Mouse (Mus musculus): Measurements from ENCODE around the gene Gm10310.
A peak's percentile ranks its signal among the peaks of the same experiment; 100 is the strongest.
"Not testable (repeated sequence)": the region's sequence is repeated elsewhere in the genome, so short reads cannot be mapped to it uniquely, and the experiment has no call there.

Gene Gm10310

DNA sequence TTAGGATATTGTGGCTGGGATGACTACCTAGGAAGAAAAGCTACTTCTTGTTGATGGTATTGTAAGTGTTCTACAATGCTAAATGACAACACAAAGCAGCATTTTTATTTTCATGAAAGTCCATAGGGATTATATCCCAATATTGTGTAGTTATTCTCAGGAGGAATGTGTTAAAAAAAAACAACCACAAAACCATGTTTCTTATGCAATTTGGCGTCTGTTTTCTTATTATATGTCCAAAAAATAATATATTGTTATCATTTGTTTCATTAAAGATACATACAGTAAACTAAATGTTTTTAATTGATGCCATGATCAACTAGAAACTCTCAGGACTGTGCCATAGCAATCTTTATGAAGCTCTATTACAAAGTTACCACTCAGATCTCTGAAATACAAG lies at the start of gene Gm10310:
Gene Gm10310 (minus strand): TSS at position 101 of the 400 bp plus-strand sequence.
- not testable (repeated sequence) for DNase-seq (ENCODE audit: low read depth, low spot score)

DNA sequence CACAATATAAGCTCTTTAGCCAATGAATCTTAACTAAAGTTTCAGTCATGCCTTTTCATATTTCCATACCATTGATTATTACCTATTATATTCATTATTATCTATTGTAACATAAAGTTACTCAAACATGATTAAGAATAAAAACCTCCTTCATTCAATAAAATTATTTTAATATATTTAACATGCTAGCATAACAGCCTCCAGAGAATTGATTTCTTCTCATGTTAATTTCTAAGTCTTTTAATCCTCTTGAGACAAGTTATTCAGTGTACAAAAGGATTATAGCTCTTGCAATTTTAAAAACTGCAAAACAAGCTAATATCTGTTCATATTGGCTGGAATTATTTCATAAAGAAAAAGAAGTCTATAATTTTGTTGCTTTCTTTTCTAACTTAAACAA lies 45.2 kb upstream of the Gm10310 start, which contains the start of gene Olfr821:
Gene Olfr821 (plus strand): TSS at position 301 of the 400 bp plus-strand sequence.
- no peak for DNase-seq (ENCODE audit: low read depth, low spot score)

DNA sequence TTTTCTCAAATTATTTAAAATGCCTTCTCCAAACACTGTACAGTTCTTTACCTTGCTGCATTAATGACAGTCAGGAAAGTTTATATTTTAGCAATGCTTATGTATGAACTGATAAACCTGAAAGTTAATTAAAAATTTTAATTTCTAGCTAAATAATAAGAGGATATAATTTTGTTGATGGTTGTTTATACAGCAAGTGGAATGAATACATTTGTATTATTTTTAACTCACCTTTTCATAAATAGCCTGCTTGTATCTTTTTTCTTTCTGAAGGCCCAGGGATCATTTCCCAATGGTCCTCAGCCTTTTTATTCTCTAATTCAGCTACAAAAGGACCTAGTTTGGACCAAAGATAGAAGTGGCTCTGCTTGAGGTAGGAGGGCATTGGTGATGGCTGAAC lies 27.5 kb upstream of the Gm10310 start, which contains the start of gene Olfr820:
Gene Olfr820 (plus strand): TSS at position 301 of the 400 bp plus-strand sequence.
- DNase-seq (ENCODE audit: low read depth, low spot score), result no peak

DNA sequence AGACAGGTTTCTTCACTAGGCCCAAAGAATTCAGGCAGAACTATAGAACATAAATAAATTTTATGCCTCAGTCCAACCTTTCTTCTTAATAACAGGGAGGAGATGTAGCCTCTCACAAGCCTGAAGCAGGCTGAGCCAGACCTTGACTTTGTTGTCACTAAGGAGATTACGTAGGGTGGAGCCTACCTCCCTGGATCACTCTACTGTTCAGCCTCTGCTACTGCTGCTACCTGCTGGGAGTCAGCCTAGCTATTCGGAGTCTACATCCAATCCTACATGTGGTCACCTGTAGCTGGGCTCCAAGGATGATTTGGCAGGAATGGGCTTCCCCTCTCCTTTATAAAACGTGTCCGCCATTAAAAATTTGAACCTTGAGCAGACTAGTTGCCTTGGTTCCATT lies 20.5 kb upstream of the Gm10310 start:
- peak; percentile 88 for DNase-seq (ENCODE audit: low read depth, low spot score)

DNA sequence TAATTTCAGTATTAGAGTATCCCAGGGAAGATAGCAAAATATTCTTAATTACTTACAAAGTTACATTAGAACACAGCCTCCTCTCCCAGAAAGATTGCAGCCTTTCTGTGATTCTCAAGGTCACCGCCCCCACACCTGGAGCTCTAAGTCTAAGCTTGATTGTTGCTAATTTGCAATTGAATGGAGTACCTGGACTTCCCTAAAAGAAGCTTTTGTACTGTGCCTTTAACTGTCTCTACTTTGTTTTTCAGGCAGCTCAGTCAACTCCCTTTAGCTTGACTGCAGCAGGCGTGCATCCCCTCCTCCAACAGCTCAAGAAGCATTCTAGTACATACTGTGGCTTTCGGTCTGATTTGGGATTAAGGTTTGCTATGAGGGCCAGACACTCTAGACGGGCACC lies 19.2 kb upstream of the Gm10310 start:
- peak; percentile 94 for DNase-seq (ENCODE audit: low read depth, low spot score)

DNA sequence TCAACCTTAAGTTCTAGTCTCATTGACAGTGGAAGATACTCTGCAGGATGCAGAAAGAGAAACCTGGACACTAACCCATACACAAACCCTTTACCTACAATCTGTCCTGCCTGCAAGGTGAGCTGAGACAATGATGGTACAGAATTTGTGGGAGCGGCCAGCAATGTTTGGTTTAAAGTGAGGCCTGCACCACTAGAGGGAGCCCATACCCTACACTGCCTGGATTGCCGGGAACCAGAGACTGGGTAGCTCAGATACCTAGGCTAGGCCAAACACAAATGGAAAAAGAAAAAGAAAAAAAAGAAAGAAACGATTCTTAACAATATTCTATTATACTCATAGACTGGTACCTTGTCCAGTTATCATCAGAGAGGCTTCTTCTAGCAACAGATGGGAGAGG lies 3.0 kb downstream of the Gm10310 start:
- DNase-seq (ENCODE audit: low read depth, low spot score), result not testable (repeated sequence)

DNA sequence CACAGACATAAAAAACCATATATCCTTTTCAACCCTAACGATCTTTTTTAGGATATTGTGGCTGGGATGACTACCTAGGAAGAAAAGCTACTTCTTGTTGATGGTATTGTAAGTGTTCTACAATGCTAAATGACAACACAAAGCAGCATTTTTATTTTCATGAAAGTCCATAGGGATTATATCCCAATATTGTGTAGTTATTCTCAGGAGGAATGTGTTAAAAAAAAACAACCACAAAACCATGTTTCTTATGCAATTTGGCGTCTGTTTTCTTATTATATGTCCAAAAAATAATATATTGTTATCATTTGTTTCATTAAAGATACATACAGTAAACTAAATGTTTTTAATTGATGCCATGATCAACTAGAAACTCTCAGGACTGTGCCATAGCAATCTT lies 8.8 kb downstream of the Gm10310 start, which contains the start of gene Olfr247:
Gene Olfr247 (minus strand): TSS at position 101 of the 400 bp plus-strand sequence.
- DNase-seq (ENCODE audit: low read depth, low spot score), result not testable (repeated sequence)

DNA sequence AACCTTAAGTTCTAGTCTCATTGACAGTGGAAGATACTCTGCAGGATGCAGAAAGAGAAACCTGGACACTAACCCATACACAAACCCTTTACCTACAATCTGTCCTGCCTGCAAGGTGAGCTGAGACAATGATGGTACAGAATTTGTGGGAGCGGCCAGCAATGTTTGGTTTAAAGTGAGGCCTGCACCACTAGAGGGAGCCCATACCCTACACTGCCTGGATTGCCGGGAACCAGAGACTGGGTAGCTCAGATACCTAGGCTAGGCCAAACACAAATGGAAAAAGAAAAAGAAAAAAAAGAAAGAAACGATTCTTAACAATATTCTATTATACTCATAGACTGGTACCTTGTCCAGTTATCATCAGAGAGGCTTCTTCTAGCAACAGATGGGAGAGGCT lies 11.9 kb downstream of the Gm10310 start:
- DNase-seq (ENCODE audit: low read depth, low spot score), result not testable (repeated sequence)

DNA sequence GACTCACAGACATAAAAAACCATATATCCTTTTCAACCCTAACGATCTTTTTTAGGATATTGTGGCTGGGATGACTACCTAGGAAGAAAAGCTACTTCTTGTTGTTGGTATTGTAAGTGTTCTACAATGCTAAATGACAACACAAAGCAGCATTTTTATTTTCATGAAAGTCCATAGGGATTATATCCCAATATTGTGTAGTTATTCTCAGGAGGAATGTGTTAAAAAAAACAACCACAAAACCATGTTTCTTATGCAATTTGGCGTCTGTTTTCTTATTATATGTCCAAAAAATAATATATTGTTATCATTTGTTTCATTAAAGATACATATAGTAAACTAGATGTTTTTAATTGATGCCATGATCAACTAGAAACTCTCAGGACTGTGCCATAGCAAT lies 17.7 kb downstream of the Gm10310 start, which contains the start of gene Olfr819:
Gene Olfr819 (minus strand): TSS at position 101 of the 400 bp plus-strand sequence.
- not testable (repeated sequence) for DNase-seq (ENCODE audit: low read depth, low spot score)

DNA sequence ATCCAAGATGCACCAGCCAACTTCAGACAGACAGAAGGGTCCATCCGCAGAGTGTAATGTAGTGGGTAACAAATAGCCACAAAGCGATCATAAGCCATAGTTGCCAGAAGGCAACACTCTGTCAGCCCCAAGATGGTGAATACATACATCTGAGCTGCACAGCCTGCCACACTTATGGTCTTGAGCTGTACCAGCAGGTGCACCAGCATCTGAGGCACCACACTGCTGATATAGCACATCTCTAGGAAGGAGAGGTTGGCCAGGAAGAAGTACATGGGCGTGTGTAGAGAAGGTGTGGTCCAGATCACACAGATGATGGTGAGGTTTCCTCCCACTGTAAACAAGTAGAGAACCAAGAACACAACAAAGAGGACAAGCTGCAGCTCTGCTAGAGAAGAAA lies 18.6 kb downstream of the Gm10310 start:
- not testable (repeated sequence) for DNase-seq (ENCODE audit: low read depth, low spot score)

DNA sequence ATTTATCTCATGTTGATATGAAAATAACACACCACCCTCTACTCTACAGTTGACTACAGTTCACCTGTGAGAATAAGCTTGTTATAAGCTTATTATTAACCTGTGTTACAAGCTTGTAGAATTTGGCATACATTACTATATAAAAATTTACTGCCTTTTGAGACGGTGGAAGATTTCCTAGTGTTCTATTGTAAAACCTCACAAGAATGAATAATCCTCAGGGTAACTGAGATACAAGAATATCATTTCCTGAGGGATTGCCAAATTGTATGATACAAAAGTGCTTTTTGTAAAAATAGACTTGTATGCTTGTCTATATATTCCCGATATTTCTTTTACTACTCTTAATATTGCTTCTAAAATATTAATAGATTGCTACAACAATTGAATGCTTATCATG lies 35.9 kb downstream of the Gm10310 start, which contains the start of gene Olfr818:
Gene Olfr818 (minus strand): TSS at position 101 of the 400 bp plus-strand sequence.
- DNase-seq (ENCODE audit: low read depth, low spot score), result no peak
